Mouse (Mus musculus): ENCODE results near the gene Arpc2.

Gene Arpc2

GRCm38 (mm10) chr1:74239618-74240017 lies 3.7 kb downstream of the Arpc2 start:
- no peak for DNase-seq

GRCm38 (mm10) chr1:74240311-74240710 lies 4.4 kb downstream of the Arpc2 start:
- DNase-seq = no peak

- no peak for DNase-seq
Observed at GRCm38 (mm10) chr1:74240832-74241231, 4.9 kb downstream of the Arpc2 start.

- DNase-seq = no peak
Observed at GRCm38 (mm10) chr1:74245525-74245924, 9.6 kb downstream of the Arpc2 start.

- DNase-seq = peak; percentile 73
Observed at GRCm38 (mm10) chr1:74248799-74249198, 12.9 kb downstream of the Arpc2 start.

GRCm38 (mm10) chr1:74249331-74249980 lies 13.6 kb downstream of the Arpc2 start:
- DNase-seq = peak; percentile 89

- no peak for DNase-seq
Observed at GRCm38 (mm10) chr1:74250096-74250495, 14.2 kb downstream of the Arpc2 start.

GRCm38 (mm10) chr1:74255704-74256345 lies 19.9 kb downstream of the Arpc2 start:
- DNase-seq = no peak

- no peak for DNase-seq
Observed at GRCm38 (mm10) chr1:74256782-74257181, 20.9 kb downstream of the Arpc2 start.

GRCm38 (mm10) chr1:74262510-74262909 lies 26.6 kb downstream of the Arpc2 start:
- no peak for DNase-seq

GRCm38 (mm10) chr1:74268750-74269149 lies 32.9 kb downstream of the Arpc2 start:
- no peak for DNase-seq

GRCm38 (mm10) chr1:74271659-74272058 lies 35.8 kb downstream of the Arpc2 start:
- no peak for DNase-seq

GRCm38 (mm10) chr1:74275015-74275414 lies 39.1 kb downstream of the Arpc2 start:
- no peak for DNase-seq

- DNase-seq = no peak
Observed at GRCm38 (mm10) chr1:74277041-74277440, 41.2 kb downstream of the Arpc2 start.

GRCm38 (mm10) chr1:74277883-74278537 lies 42.1 kb downstream of the Arpc2 start:
- DNase-seq = peak; percentile 81

GRCm38 (mm10) chr1:74278538-74278937 lies 42.7 kb downstream of the Arpc2 start, which contains the start of gene Gpbar1:
Gene Gpbar1 (plus strand): TSS chr1:74278550.
- no peak for DNase-seq

- DNase-seq = no peak
Observed at GRCm38 (mm10) chr1:74278988-74279387, 43.1 kb downstream of the Arpc2 start.

GRCm38 (mm10) chr1:74280591-74281325 lies 44.9 kb downstream of the Arpc2 start:
- DNase-seq = no peak

- DNase-seq = no peak
Observed at GRCm38 (mm10) chr1:74281372-74281771, 45.5 kb downstream of the Arpc2 start.

- DNase-seq = no peak
Observed at GRCm38 (mm10) chr1:74281886-74282285, 46.0 kb downstream of the Arpc2 start.

GRCm38 (mm10) chr1:74282896-74283625 lies 47.2 kb downstream of the Arpc2 start:
- no peak for DNase-seq

GRCm38 (mm10) chr1:74283686-74284463 lies 48.0 kb downstream of the Arpc2 start:
- DNase-seq = peak; percentile 76
